Mouse (Mus musculus): ENCODE measurements around the gene Olfr1224-ps1. TPM values are rescaled to one million over a fixed set of nuclear protein-coding genes. Genes with fewer than 3 reads are reported as not detected.
"Not testable (repeated sequence)": the region's sequence is repeated elsewhere in the genome, so short reads cannot be mapped to it uniquely, and the experiment has no call there.

Olfr1224-ps1 gene
- total RNA-seq (2014; fragmentation: Nextera tagmentation) = not detected in 2 replicates
- total RNA-seq (2017) = not detected in 2 replicates
- polyA plus RNA-seq (2012) = not detected in 2 replicates

- not testable (repeated sequence) for DNase-seq (ENCODE audit: low spot score)
Measured at GRCm38 (mm10) chr2:89163991-89164390, at the start of gene Olfr1224-ps1. Gene Olfr1224-ps1 (minus strand): TSS chr2:89164091.

GRCm38 (mm10) chr2:89199948-89200347 is 36.1 kb upstream of the Olfr1224-ps1 start, which contains the start of gene Olfr1226:
Gene Olfr1226 (minus strand): TSS chr2:89200048.
- DNase-seq (ENCODE audit: low spot score) (no peak), ATAC-seq (ENCODE audit: extremely low read depth, insufficient number of reproducible peaks, low FRiP score, poor library complexity, severe bottlenecking) (no peak)
- H3K9me3 ChIP-seq (replicated peaks) = no peaks in the 10 kb centered on the region
- H3K27me3 ChIP-seq (ENCODE audit: insufficient read depth, low read length) = no peaks in the 10 kb centered on the region
- H3K36me3 ChIP-seq (replicated peaks) = no peaks in the 10 kb centered on the region
- no peaks in the 10 kb centered on the region for H3K4me1 ChIP-seq (ENCODE audit: insufficient read depth, low read depth, low read length)
- TF ChIP-seq GATA1 (IDR thresholded peaks at IDR 0.05; ENCODE audit: borderline replicate concordance, low read length) = no peak
- TF ChIP-seq POLR2AphosphoS5 (IDR thresholded peaks at IDR 0.05; ENCODE audit: insufficient replicate concordance, low read depth, low read length) = no peak
- TF ChIP-seq GATA2 (IDR thresholded peaks at IDR 0.05; ENCODE audit: borderline replicate concordance, low read depth, low read length) = no peak
- no peak for TF ChIP-seq CTCF (IDR thresholded peaks at IDR 0.05; ENCODE audit: low read depth, low read length)
- TF ChIP-seq TAL1 (conservative IDR thresholded peaks at IDR 0.05; ENCODE audit: low read depth, low read length) = no peak
- H3K4me3 ChIP-seq (ENCODE audit: low read depth, low read length) = no peak within 1 kb of the TSS

More at GRCm38 (mm10) chr2:89163991-89164390, at the start of gene Olfr1224-ps1:
- not testable (repeated sequence) for H3K27me3 ChIP-seq (ENCODE audit: insufficient read depth, low read length); H3K4me3 ChIP-seq (ENCODE audit: low read depth, low read length); H3K4me1 ChIP-seq (ENCODE audit: insufficient read depth, low read depth, low read length); H3K9me3 ChIP-seq (replicated peaks); ATAC-seq (ENCODE audit: extremely low read depth, insufficient number of reproducible peaks, low FRiP score, poor library complexity, severe bottlenecking); H3K36me3 ChIP-seq (replicated peaks)

- no peak for TF ChIP-seq POLR2AphosphoS5 (IDR thresholded peaks at IDR 0.05; ENCODE audit: insufficient replicate concordance, low read depth, low read length)
- no peak for TF ChIP-seq TAL1 (conservative IDR thresholded peaks at IDR 0.05; ENCODE audit: low read depth, low read length)
- no peak for TF ChIP-seq CTCF (IDR thresholded peaks at IDR 0.05; ENCODE audit: low read depth, low read length)
- TF ChIP-seq GATA2 (IDR thresholded peaks at IDR 0.05; ENCODE audit: borderline replicate concordance, low read depth, low read length) = no peak
- TF ChIP-seq GATA1 (IDR thresholded peaks at IDR 0.05; ENCODE audit: borderline replicate concordance, low read length) = no peak
- Histone ChIP-seq H3K36me3 (replicated peaks) (no peaks in the 10 kb centered on the region), H3K4me1 (ENCODE audit: insufficient read depth, low read depth, low read length) (no peaks in the 10 kb centered on the region), H3K27me3 (ENCODE audit: insufficient read depth, low read length) (no peaks in the 10 kb centered on the region), H3K9me3 (replicated peaks) (no peaks in the 10 kb centered on the region; the same call in 1 of the 2 replicates), H3K4me3 (ENCODE audit: low read depth, low read length) (no peak overlapping the region)
- ATAC-seq (ENCODE audit: extremely low read depth, insufficient number of reproducible peaks, low FRiP score, poor library complexity, severe bottlenecking) (no peak), DNase-seq (ENCODE audit: low spot score) (no peak)
Measured at GRCm38 (mm10) chr2:89196325-89196982, 32.6 kb upstream of the Olfr1224-ps1 start.

- H3K4me1 ChIP-seq (ENCODE audit: insufficient read depth, low read depth, low read length) = no peaks in the 10 kb centered on the region
- no peak within 1 kb of the TSS for H3K4me3 ChIP-seq (ENCODE audit: low read depth, low read length)
- no peaks in the 10 kb centered on the region for H3K9me3 ChIP-seq (replicated peaks)
- TF ChIP-seq CTCF (IDR thresholded peaks at IDR 0.05; ENCODE audit: low read depth, low read length) (no peak), TAL1 (conservative IDR thresholded peaks at IDR 0.05; ENCODE audit: low read depth, low read length) (no peak), POLR2AphosphoS5 (IDR thresholded peaks at IDR 0.05; ENCODE audit: insufficient replicate concordance, low read depth, low read length) (no peak), GATA2 (IDR thresholded peaks at IDR 0.05; ENCODE audit: borderline replicate concordance, low read depth, low read length) (no peak), GATA1 (IDR thresholded peaks at IDR 0.05; ENCODE audit: borderline replicate concordance, low read length) (no peak)
- no peak for ATAC-seq (ENCODE audit: extremely low read depth, insufficient number of reproducible peaks, low FRiP score, poor library complexity, severe bottlenecking)
- DNase-seq (ENCODE audit: low spot score) = no peak
- H3K36me3 ChIP-seq (replicated peaks) = no peaks in the 10 kb centered on the region
- H3K27me3 ChIP-seq (ENCODE audit: insufficient read depth, low read length) = no peaks in the 10 kb centered on the region
Measured at GRCm38 (mm10) chr2:89174569-89174968, 10.7 kb upstream of the Olfr1224-ps1 start, which contains the start of gene Olfr1225. Gene Olfr1225 (minus strand): TSS chr2:89174669.

- not testable (repeated sequence) for H3K27me3 ChIP-seq (ENCODE audit: insufficient read depth, low read length); DNase-seq (ENCODE audit: low spot score); H3K4me3 ChIP-seq (ENCODE audit: low read depth, low read length); H3K4me1 ChIP-seq (ENCODE audit: insufficient read depth, low read depth, low read length); H3K36me3 ChIP-seq (replicated peaks); ATAC-seq (ENCODE audit: extremely low read depth, insufficient number of reproducible peaks, low FRiP score, poor library complexity, severe bottlenecking); H3K9me3 ChIP-seq (replicated peaks)
Measured at GRCm38 (mm10) chr2:89164711-89165110, 820 bp upstream of the Olfr1224-ps1 start.

- no peak for TF ChIP-seq CTCF (IDR thresholded peaks at IDR 0.05; ENCODE audit: low read depth, low read length)
- TF ChIP-seq GATA2 (IDR thresholded peaks at IDR 0.05; ENCODE audit: borderline replicate concordance, low read depth, low read length) = no peak
- no peak for TF ChIP-seq POLR2AphosphoS5 (IDR thresholded peaks at IDR 0.05; ENCODE audit: insufficient replicate concordance, low read depth, low read length)
- TF ChIP-seq TAL1 (conservative IDR thresholded peaks at IDR 0.05; ENCODE audit: low read depth, low read length) = no peak
- no peak for TF ChIP-seq GATA1 (IDR thresholded peaks at IDR 0.05; ENCODE audit: borderline replicate concordance, low read length)
- DNase-seq (ENCODE audit: low spot score) (no peak), ATAC-seq (ENCODE audit: extremely low read depth, insufficient number of reproducible peaks, low FRiP score, poor library complexity, severe bottlenecking) (no peak)
- Histone ChIP-seq H3K27me3 (ENCODE audit: insufficient read depth, low read length) (no peaks in the 10 kb centered on the region), H3K9me3 (replicated peaks) (no peaks in the 10 kb centered on the region), H3K4me1 (ENCODE audit: insufficient read depth, low read depth, low read length) (no peaks in the 10 kb centered on the region), H3K36me3 (replicated peaks) (no peaks in the 10 kb centered on the region), H3K4me3 (ENCODE audit: low read depth, low read length) (no peak within 1 kb of the TSS)
Measured at GRCm38 (mm10) chr2:89151460-89151859, 12.4 kb downstream of the Olfr1224-ps1 start, which contains the start of gene Olfr1223. Gene Olfr1223 (minus strand): TSS chr2:89151560.

Measured in G1E (cell line).